Mouse (Mus musculus) testis, adult 2 months (tissue): Measurements from ENCODE around the gene Irgc1.

Experiments
- CTCF ChIP-seq: fragments of 200-500 bp; IDR thresholded peaks from 2 replicates; pipeline ENCODE4 v1.5.1; 2012; ENCODE audit warnings: low read depth, mild to moderate bottlenecking, inconsistent platforms, low read length, moderate library complexity; ENCODE audit not compliant: control insufficient read depth, insufficient read depth, insufficient replicate concordance
- POLR2A ChIP-seq: fragments of 200-500 bp; IDR thresholded peaks from 2 replicates; pipeline ENCODE4 v1.6.1; 2012; ENCODE audit warnings: low read depth, mild to moderate bottlenecking, inconsistent platforms, low read length, moderate library complexity; ENCODE audit not compliant: control insufficient read depth

DNA sequence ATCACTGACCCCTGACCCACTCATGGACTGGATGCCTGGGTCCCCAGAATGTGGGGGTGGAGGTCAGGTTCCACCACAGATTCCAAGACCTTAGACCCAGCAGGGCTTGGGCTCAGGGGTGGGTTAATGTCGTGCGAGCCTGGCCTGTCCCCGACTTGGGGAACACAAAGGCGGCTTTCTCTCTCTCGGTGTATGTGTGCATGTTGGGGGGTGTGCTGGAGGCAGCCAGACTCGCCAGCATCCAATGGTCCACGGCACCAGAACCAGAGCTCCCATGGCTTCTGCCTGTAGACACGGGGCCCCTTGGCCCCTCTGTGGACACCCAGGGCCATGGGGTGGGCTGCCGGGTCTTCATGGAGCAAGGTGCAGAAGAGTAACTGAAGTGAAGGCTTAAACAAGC lies 33.4 kb upstream of the Irgc1 start:
- TF ChIP-seq CTCF (no peak), POLR2A (no peak)
